Mouse (Mus musculus): ENCODE data around the gene Supt7l.

DNA sequence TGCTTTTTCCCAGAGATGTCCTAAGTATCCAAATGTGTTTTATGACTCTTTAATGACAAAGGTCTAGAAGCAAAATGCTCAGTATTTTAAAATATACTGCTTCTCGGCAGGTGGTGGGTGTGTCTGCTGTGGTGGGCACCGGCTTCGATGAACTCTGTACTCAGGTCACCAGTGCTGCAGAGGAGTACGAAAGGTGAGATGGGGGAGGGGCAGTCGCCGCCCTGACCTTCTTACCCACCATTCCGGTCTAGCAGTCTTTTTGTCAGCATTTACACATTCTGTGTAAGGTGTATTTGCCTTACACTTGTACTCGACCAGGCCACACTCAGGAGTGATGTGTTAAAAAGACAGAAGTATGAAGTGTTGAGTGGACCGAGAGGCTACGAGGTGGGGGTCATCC is 22.8 kb downstream of the Supt7l start:
- no peak for TF ChIP-seq CTCF (IDR thresholded peaks at IDR 0.05; ENCODE audit: insufficient read depth, low read length)
- no peak for TF ChIP-seq POLR2A (IDR thresholded peaks at IDR 0.05; ENCODE audit: borderline replicate concordance, extremely low read depth, low read depth, low read length)

Data from lung, adult 2 months (tissue).